Mouse (Mus musculus) CH12.LX (cell line): ENCODE measurements around the gene Hps1.
A peak's percentile ranks its signal among the peaks of the same experiment; 100 is the strongest.

Source experiments
- CTCF ChIP-seq, 2 experiments: IDR thresholded peaks in 1 of 2; conservative IDR thresholded peaks in 1 of 2; 2 replicates each; pipeline ENCODE4 v1.5.1; 2011 to 2012; ENCODE audit warnings: low read depth in 2 of 2, low read length in 2 of 2, improper control_type of control experiment in 1 of 2, inconsistent platforms in 1 of 2, mild to moderate bottlenecking in 1 of 2, moderate library complexity in 1 of 2
- EP300 ChIP-seq: IDR thresholded peaks from 2 replicates; pipeline ENCODE4 v1.6.1; 2011; ENCODE audit warnings: low read length, improper control_type of control experiment
- ETS1 ChIP-seq: conservative IDR thresholded peaks from 2 replicates; pipeline ENCODE4 v1.6.1; 2012; ENCODE audit warnings: low read depth, mild to moderate bottlenecking, inconsistent platforms, low read length, improper control_type of control experiment, moderate library complexity
- GABPA ChIP-seq: IDR thresholded peaks from 2 replicates; pipeline ENCODE4 v1.6.1; 2012; ENCODE audit warnings: low read depth, low read length, improper control_type of control experiment, inconsistent platforms; ENCODE audit not compliant: insufficient replicate concordance
- MAZ ChIP-seq: IDR thresholded peaks from 2 replicates; pipeline ENCODE4 v1.6.1; 2012; ENCODE audit warnings: low read depth, mild to moderate bottlenecking, inconsistent platforms, low read length, improper control_type of control experiment, moderate library complexity
- MXI1 ChIP-seq: IDR thresholded peaks from 2 replicates; pipeline ENCODE4 v1.6.1; 2011; ENCODE audit warnings: mild to moderate bottlenecking, low read depth, low read length, improper control_type of control experiment
- NRF1 ChIP-seq: IDR thresholded peaks from 2 replicates; pipeline ENCODE4 v1.6.1; 2014; ENCODE audit warnings: low read depth, mild to moderate bottlenecking, inconsistent platforms, low read length, improper control_type of control experiment, moderate library complexity
- POLR2A ChIP-seq: IDR thresholded peaks from 2 replicates; pipeline ENCODE4 v1.6.1; 2011; ENCODE audit warnings: low read depth, mild to moderate bottlenecking, improper control_type of control experiment, low read length
- USF1 ChIP-seq: IDR thresholded peaks from 2 replicates; pipeline ENCODE4 v1.6.1; 2014; ENCODE audit warnings: low read depth, mild to moderate bottlenecking, inconsistent platforms, low read length, improper control_type of control experiment
- ZC3H11A ChIP-seq: IDR thresholded peaks from 2 replicates; pipeline ENCODE4 v1.6.1; 2012; ENCODE audit warnings: low read depth, mild to moderate bottlenecking, inconsistent platforms, low read length, improper control_type of control experiment
- ZNF384 ChIP-seq: IDR thresholded peaks from 2 replicates; pipeline ENCODE4 v1.6.1; 2012; ENCODE audit warnings: low read depth, low read length, improper control_type of control experiment, inconsistent platforms

- TF ChIP-seq CTCF (conservative IDR thresholded peaks at IDR 0.05 in 1 of 2, IDR thresholded peaks at IDR 0.05 in 1 of 2; ENCODE audit: low read depth in 2 of 2, low read length in 2 of 2) (peak in 1 of 2 experiments; percentile 32; a peak in 2 of 4 replicates), NRF1 (no peak), ZNF384 (no peak), EP300 (no peak), USF1 (no peak), POLR2A (no peak), MXI1 (no peak), MAZ (no peak), ETS1 (no peak), ZC3H11A (no peak), GABPA (no peak)
Measured at GRCm38 (mm10) chr19:42723302-42723701, 56.5 kb downstream of the Hps1 start.
